ENCODE assay signal across 10 mouse cellular contexts in the genomic region with DNA sequence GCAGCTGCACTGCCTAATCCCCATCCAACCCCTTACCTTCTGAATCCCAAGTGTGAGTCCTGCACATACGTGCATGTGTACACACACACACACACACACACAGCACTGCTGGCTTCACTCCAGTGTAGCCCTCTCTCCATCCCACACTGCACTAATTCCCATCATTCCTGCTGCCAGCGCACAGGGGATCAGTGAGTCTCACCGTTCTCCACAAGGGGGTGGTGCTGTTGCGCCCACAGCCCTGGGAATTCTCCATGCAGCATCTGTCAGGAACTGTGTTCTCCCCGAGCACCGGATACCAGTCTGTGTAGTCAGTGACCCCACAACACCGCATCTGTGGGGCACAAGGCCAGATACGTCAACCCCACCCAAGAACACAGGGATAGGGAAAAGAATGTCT.
DNase-seq lines count a peak whose midpoint lies in the region; ATAC-seq and TF ChIP-seq lines count a peak whose summit lies in the region.
"Had no signal": no experiment of that assay in that cellular context is flagged by ENCODE, and none has a peak within 500 bp of the region (broad histone marks: within the 10 kb centered on the region; RNA-seq: fewer than 3 reads in every experiment).

No protein-coding gene starts in this region.

- H3K9ac ChIP-seq in embryonic facial prominence, embryonic 14.5 days (ENCODE audit: low read depth, low read length), result no peak overlapping the region
- H3K9ac ChIP-seq: embryonic facial prominence, embryonic 15.5 days; liver, embryonic 13.5 days had no signal

- no peaks in the 10 kb centered on the region for H3K27me3 ChIP-seq in C2C12 (ENCODE audit: control insufficient read depth, insufficient read depth, insufficient read length)
- no peaks in the 10 kb centered on the region for H3K27me3 ChIP-seq in embryonic facial prominence, embryonic 14.5 days (replicated peaks; ENCODE audit: control insufficient read depth, insufficient read depth, low read length)
- H3K27me3 ChIP-seq: embryonic facial prominence, embryonic 15.5 days; liver, embryonic 13.5 days had no signal

- no peaks in the 10 kb centered on the region for H3K36me3 ChIP-seq in C2C12 (ENCODE audit: control insufficient read depth, insufficient read depth)
- peaks cover 31% of the 10 kb centered on the region for H3K36me3 ChIP-seq in embryonic facial prominence, embryonic 14.5 days (ENCODE audit: control insufficient read depth, insufficient read depth, low read length)

- H3K4me1 ChIP-seq in embryonic facial prominence, embryonic 14.5 days (ENCODE audit: control insufficient read depth, insufficient read depth, low read length), result 0 out of 2 replicates have a peak, but pooled peaks cover 3% of the 10 kb centered on the region
- H3K4me1 ChIP-seq: liver, embryonic 13.5 days had no signal

- no peak overlapping the region for H3K4me3 ChIP-seq in C2C12 (ENCODE audit: insufficient read depth, poor library complexity, severe bottlenecking)
- H3K4me3 ChIP-seq in embryonic facial prominence, embryonic 14.5 days (ENCODE audit: low read depth, low read length), result no peak overlapping the region
- H3K4me3 ChIP-seq: embryonic facial prominence, embryonic 15.5 days; liver, embryonic 13.5 days had no signal

- no peak overlapping the region for H3ac ChIP-seq in C2C12 (ENCODE audit: control insufficient read depth, insufficient read length, low read depth)

- peak; percentile 45 for DNase-seq in cerebellum, adult 11-12 months
- no peak for DNase-seq in cerebellum, postnatal 36 days
- no peak for DNase-seq in embryonic facial prominence, embryonic 14.5 days (ENCODE audit: low spot score)
- peak; percentile 31 to 39 for DNase-seq in layer of hippocampus, adult 8-10 months (ENCODE audit: low spot score in 2 of 2)
- peak; percentile 67 for DNase-seq in right cerebral cortex, postnatal 14 days
- no peak for DNase-seq in spleen, adult 18-20 months
- DNase-seq: liver, embryonic 13.5 days had no signal

- H3K4me2 ChIP-seq in embryonic facial prominence, embryonic 14.5 days (ENCODE audit: low read depth, low read length), result no peak overlapping the region
- H3K4me2 ChIP-seq: embryonic facial prominence, embryonic 15.5 days; liver, embryonic 13.5 days had no signal

- 33% methylated on average over 8 of the region's 8 CpGs for WGBS in embryonic facial prominence, embryonic 14.5 days

- H3K79me3 ChIP-seq in C2C12 (ENCODE audit: low read depth), result no peaks in the 10 kb centered on the region

- no peaks in the 10 kb centered on the region for H3K79me2 ChIP-seq in C2C12 (ENCODE audit: control insufficient read depth, insufficient read depth)

- H3K9me3 ChIP-seq in embryonic facial prominence, embryonic 14.5 days (ENCODE audit: control insufficient read depth, low read length), result no peaks in the 10 kb centered on the region
- H3K9me3 ChIP-seq: embryonic facial prominence, embryonic 15.5 days; liver, embryonic 13.5 days had no signal

- H3K27ac ChIP-seq in embryonic facial prominence, embryonic 14.5 days (replicated peaks; ENCODE audit: low read depth, low read length), result no peak overlapping the region
- H3K27ac ChIP-seq: liver, embryonic 13.5 days had no signal

- peak; percentile 55 for TF ChIP-seq CTCF in C2C12 (IDR thresholded peaks at IDR 0.05; ENCODE audit: control insufficient read depth, insufficient read depth, insufficient read length)

- peak; percentile 26; the same call in 1 of the 2 replicates for ATAC-seq in embryonic facial prominence, embryonic 14.5 days (ENCODE audit: low read depth)
- ATAC-seq in megakaryocyte-erythroid progenitor cell, adult 5-6 weeks (replicated peaks; ENCODE audit: low FRiP score, low TSS enrichment, poor library complexity, severe bottlenecking), result no peak

TF ChIP-seq in C2C12, 6 proteins besides CTCF, POLR2A, EP300 and RAD21:
- TF ChIP-seq MYOG (IDR thresholded peaks at IDR 0.05; ENCODE audit: control insufficient read depth, extremely low read depth, insufficient read length) (no peak), MAX (IDR thresholded peaks at IDR 0.05) (no peak), USF1 (IDR thresholded peaks at IDR 0.05; ENCODE audit: low read depth) (no peak), CEBPB (IDR thresholded peaks at IDR 0.05; ENCODE audit: low read depth) (no peak), MYOD1 (IDR thresholded peaks at IDR 0.05; ENCODE audit: control insufficient read depth, insufficient read length, low read depth) (no peak), FOSL1 (IDR thresholded peaks at IDR 0.05; ENCODE audit: insufficient read depth, low read length, poor library complexity, severe bottlenecking) (no peak)

Comparison
In these comparisons a context has a peak if more than half of its experiments do, and no peak if none do; other contexts are left out.
1. DNase-seq: peak in cerebellum, adult 11-12 months (single experiment), layer of hippocampus, adult 8-10 months (2 of 2) and right cerebral cortex, postnatal 14 days (single experiment); none in cerebellum, postnatal 36 days (0 of 2), embryonic facial prominence, embryonic 14.5 days (single experiment) and spleen, adult 18-20 months (0 of 2).